Mouse (Mus musculus): ENCODE measurements around the gene Tcp11x2. TPM values are rescaled to one million over a fixed set of nuclear protein-coding genes. Genes with fewer than 3 reads are reported as not detected.

Tcp11x2 gene
- not detected for total RNA-seq (2021)
- long read RNA-seq, experiment 1, result 0 reads
- long read RNA-seq, experiment 2, result 0 reads

- no peak for DNase-seq (ENCODE audit: low spot score in 2 of 2)
These were observed at the start of gene Tcp11x2 for GRCm38 (mm10) chrX:135693633-135694032. Gene Tcp11x2 (minus strand): TSS chrX:135693790.

GRCm38 (mm10) chrX:135743056-135743355, 49.4 kb upstream of the Tcp11x2 start:
- DNase-seq (ENCODE audit: low spot score in 2 of 2), result no peak

DNA sequence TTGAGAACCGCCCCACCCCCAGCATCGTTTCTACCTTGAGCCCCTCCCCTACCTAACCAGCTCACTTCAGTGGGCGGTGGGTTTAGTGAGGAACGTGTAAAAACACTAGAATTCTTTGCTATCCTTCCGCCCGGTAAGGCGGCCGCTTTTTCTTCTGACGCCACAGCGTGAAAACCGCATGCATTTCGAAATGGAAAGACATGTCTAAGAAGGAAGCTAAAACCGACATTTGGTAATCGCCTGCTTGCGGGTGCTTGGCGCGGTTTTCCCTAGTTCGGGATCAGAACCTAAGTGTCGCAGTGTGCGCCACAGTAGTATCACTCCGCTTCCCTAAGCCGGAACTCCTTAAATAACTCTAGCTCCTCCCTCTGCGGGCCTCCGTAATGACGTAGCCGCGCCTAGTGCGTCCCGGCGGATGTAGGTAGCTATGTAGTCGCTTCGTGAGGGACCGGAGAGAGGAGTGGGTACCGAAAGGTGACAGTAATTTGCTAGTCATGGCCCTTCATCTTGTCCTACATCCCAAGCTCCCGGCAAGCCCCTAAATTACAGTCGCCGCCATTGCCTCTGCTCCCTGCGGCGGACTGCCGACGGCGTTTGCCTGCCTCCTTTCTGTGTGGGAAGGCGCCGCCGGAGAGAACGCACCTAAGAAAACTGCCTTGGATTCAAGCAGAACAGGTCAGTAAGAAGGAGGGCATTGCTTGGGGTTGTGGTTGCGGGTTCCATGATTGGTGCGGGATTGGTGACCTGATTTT, 48.9 kb upstream of the Tcp11x2 start, which contains the start of the genes Armcx5 and Gprasp1:
Armcx5 (plus strand) TSS at position 430 of the 752 bp plus-strand sequence.
Gprasp1 (plus strand) TSS at position 430 of the 752 bp plus-strand sequence.
- DNase-seq (ENCODE audit: low spot score in 2 of 2), result peak; percentile 80 to 91

GRCm38 (mm10) chrX:135738730-135739520, 45.3 kb upstream of the Tcp11x2 start:
- no peak for DNase-seq (ENCODE audit: low spot score in 2 of 2)

DNA sequence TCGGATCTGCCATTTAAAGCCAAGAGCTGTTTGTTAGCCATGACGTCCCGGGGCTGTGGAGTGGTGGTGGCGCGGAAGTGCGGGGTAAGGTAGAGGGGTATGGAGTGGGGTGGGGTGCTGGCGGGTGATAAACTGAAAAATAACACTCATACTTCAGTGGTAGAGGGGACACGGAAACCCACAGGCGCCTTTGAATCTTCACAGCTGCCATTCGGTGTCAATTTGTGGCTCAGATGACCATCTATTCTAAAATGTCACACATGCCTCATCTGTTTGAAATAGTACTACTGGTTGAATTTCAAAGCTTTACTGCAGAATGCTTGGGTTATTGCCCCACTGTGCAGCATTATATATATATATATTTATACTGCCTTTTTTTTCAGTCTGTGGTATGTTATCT, 31.6 kb upstream of the Tcp11x2 start, which contains the start of gene Tmsb15a:
Tmsb15a (minus strand) TSS at position 101 of the 400 bp plus-strand sequence.
- DNase-seq (ENCODE audit: low spot score in 2 of 2), result no peak

GRCm38 (mm10) chrX:135712845-135713244, 19.3 kb upstream of the Tcp11x2 start:
- no peak for DNase-seq (ENCODE audit: low spot score in 2 of 2)

DNA sequence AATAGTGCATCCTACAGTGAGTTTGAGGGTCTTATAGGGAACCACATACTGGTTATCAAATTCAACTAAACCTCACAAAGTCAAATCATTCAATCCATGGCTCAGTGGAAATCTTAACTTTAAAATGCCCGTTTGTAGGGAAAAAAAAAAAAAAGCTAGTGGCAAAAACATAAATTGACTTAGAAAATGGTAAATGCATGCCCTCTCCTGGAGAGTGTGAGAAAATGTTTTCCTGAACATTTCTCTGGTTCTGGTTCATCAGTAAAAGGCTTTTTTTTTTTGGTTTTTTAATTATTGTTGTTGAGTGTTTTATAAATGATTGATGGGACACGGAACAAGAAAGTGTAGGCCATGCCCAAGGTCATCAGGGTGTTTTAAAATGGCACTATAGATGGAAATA, 10.8 kb upstream of the Tcp11x2 start:
- no peak for DNase-seq (ENCODE audit: low spot score in 2 of 2)

DNA sequence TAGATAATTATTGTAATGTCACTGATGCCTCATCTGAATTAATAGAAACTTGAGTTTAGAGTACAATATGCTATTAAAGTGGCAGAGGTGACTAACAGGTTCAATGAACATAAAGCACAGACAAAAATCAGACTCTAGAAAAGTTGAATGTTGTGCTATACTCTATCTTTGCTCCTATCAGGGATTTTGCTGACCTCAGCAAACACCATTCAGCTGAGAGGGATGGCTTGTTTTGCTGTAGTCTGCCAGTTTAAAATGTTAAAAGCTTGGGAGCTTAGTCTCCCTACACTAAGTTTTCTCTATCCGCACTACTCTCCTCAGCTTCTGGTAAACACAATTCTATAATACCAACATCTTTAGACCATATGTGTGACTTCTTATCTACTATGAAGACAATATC, 9.5 kb upstream of the Tcp11x2 start:
- DNase-seq (ENCODE audit: low spot score in 2 of 2), result no peak

- DNase-seq (ENCODE audit: low spot score in 2 of 2), result no peak
These were observed 5.8 kb downstream of the Tcp11x2 start for GRCm38 (mm10) chrX:135687802-135688201.

DNA sequence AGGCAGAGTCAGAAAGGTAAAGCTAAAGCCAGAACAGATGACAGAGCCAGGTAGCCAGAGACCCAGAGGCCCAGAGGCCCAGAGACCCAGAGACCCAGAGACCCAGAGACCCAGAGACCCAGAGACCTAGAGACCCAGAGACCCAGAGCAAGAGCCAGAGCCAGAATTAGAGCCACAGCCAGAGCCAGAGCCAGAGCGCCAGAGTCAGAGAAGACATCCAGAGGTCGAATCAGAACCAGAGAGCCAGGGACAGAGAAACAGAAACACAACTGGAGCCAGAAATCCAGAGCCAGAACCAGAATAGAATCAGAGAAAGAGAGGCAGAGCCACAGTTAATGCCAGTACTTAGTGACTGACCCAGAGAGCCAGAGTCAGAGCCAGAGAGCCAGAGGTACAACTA, 11.7 kb downstream of the Tcp11x2 start:
- no peak for DNase-seq (ENCODE audit: low spot score in 2 of 2)

GRCm38 (mm10) chrX:135652173-135652772, 41.3 kb downstream of the Tcp11x2 start:
- peak; percentile 32 to 56 for DNase-seq (ENCODE audit: low spot score in 2 of 2)

- no peak for DNase-seq (ENCODE audit: low spot score in 2 of 2)
These were observed 66.0 kb downstream of the Tcp11x2 start, which contains the start of gene Prame for GRCm38 (mm10) chrX:135627605-135628004. Gene Prame (minus strand): TSS chrX:135627705.

Other genes starting within 250 kb of the Tcp11x2 start
- gene AV320801, start 199.2 kb downstream of the Tcp11x2 start, total RNA-seq (2021), result not detected
- gene Nxf7, start 95.0 kb downstream of the Tcp11x2 start, total RNA-seq (2021), result not detected
- not detected for gene Prame, start 66.1 kb downstream of the Tcp11x2 start, total RNA-seq (2021)
- not detected for gene Tmsb15a, start 31.5 kb upstream of the Tcp11x2 start, total RNA-seq (2021)
- 10 to 100 TPM; 27.0 to 31.8 TPM for gene Armcx5, start 48.9 kb upstream of the Tcp11x2 start, total RNA-seq (2021)
- gene Gprasp1, start 48.9 kb upstream of the Tcp11x2 start, total RNA-seq (2021), result 100 to 1,000 TPM; 273 to 296 TPM
- gene Bhlhb9, start 103.8 kb upstream of the Tcp11x2 start, total RNA-seq (2021), result 10 to 100 TPM; 63.2 to 69.1 TPM
- 100 to 1,000 TPM; 151 to 154 TPM for gene Gprasp2, start 145.2 kb upstream of the Tcp11x2 start, total RNA-seq (2021)

All from layer of hippocampus, postnatal 14 days (tissue).